Mouse (Mus musculus) embryo, embryonic 11 days (tissue): ENCODE data around the gene Fbxl14.
A peak's percentile ranks its signal among the peaks of the same experiment; 100 is the strongest.
"Not testable (repeated sequence)": the region's sequence is repeated elsewhere in the genome, so short reads cannot be mapped to it uniquely, and the experiment has no call there.

Experiments
- DNase-seq: peaks from one replicate; pipeline ENCODE4 v3.0.0-alpha.2; 2015

The Fbxl14 gene

DNA sequence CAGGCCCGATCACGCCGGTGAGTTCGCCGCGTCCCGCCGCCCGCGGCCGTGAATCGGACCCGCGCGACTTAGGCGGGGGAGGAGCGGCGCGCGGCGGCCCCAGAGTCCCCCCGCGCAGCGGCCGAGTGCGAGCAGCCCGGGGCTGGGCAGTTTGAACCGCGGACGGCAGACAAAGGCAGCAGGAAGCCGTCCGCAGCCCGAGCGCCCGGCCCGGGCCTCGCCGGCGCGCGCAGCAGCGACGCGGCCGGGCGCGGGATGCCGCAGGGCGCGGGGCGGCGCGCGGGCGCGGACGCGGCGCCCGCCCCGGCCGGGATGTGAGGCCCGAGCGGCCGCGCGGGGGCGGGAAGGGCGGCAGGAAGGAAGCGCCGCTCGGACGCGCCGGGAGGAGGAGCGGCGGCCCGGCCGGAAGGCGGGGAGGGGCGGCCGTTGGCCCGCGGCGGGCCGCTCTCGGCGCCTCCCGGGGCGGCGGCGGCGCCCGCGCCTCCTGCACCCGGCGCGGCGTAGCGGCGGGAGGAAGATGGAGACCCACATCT, at the start of gene Fbxl14:
TSS of gene Fbxl14 (plus strand) at position 326 of the 533 bp plus-strand sequence.
- peak; percentile 88 for DNase-seq

DNA sequence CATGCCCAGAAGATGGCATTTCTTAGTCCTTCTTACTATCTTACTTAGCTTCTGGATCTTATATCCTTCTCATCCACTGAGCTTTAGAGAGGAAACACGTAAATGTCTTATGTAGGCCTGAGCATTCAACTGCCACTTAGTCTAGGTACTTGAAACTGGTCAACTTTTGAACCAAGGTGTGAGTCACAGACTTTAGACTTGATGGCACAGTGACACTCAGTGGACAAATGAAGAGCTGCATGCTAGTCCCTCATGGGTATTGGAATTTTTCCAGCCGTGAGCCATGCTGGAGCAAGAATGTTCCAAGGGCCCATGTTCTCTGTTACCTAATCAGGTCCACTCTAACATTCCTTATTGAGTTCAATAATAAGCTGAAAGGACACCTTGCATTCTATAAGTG, 49.0 kb upstream of the Fbxl14 start:
- DNase-seq, result peak; percentile 58

DNA sequence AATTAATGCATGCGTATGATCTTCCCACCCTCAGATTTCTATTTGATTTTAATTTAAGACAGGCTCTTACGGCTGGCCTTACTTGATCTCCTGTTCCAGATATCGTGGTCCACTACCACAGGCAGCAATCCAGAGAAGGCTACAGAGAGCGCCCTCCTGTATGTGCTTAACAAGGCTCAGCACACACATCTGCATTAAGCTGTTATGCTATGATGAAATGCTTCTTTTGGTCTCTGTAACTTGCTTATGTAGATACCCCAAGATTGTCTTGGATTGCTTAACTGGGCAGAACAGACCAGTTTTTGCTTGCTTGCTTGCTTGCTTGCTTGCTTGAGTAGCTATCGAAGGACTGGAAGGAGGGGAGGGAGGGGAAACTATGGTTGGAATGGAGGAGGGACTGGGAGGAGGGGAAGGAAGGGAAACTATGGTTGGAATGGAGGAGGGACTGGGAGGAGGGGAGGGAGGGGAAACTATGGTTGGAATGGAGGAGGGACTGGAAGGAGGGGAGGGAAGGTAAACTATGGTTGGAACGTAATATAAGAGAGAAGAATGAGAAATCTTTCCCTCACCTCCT, 47.6 kb upstream of the Fbxl14 start:
- DNase-seq, result no peak

DNA sequence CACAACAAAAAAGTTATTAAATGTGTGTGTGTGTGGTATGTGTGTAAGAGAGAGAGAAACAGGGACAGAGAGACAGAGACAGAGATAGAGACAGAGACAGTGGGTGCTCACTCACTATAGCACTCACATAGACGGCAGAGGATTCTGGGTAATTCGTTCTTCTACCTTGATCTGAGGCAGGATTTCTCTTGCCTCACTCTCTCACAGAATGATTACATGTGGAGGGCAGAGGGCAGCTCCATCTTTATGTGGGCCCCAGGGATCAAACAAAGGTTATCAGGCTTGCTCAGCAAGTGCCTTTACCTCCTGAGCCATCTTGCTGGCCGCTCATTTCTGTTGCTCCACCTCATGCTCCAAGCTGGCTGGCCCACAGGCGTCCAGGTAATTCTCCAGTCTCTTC, 45.1 kb upstream of the Fbxl14 start:
- no peak for DNase-seq

DNA sequence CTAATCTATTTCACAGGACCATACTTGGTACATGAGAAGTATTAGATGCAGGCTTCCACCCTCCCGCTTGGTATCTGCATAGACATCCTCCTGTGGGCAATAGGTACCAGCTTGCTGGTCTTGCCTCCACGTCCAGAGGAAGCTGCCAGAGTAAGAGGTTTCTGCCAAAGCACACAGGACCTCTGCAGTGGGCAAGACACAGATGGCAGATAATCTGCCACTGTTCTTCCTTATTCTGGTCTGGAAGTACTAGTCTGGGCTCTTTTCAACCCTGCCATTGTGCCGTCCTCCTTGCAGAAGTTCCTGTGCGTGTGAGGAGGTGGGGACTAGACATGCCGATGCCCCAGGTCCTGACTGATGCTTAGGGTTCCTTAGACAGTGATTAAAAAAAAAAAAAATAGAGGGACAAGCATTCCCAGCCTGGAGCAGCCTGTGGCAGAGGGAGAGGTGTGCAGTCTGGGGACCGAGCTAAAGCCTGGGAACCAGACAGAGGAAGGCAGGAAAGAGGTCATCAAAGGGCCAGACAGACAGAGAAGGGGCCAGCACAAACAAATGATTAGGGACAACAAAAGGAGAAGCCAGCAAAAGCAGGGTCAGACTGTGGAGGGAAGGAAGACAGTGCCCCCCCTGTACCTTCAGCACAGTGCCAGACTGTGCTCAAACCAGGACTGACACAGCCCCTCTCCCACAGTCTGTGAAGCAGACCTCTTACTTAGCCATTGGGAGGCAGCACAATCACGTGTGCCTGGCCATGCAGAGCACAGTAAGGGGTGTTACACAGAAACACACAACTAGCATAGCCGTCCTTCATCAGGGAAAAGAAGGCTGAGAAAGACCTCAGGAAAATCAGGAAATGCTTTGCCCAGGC, 41.3 kb upstream of the Fbxl14 start:
- DNase-seq, result peak; percentile 46

DNA sequence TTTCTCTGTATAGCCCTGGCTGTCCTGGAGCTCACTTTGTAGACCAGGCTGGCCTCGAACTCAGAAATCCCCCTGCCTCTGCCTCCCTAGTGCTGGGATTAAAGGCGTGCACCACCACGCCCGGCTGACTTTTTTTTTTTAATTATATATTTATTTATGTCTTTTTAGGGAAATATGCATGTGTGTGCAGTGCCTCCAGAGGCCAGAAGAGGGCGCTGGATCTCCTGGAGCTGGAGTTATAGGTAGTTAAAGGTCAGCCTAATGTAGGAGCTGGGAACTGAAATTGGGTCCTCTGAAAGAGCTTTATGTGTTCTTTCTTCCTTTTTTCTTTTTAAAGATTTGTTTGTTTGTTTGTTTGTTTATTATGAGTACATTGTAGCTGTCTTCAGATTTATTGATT, 36.7 kb upstream of the Fbxl14 start:
- DNase-seq, result not testable (repeated sequence)

DNA sequence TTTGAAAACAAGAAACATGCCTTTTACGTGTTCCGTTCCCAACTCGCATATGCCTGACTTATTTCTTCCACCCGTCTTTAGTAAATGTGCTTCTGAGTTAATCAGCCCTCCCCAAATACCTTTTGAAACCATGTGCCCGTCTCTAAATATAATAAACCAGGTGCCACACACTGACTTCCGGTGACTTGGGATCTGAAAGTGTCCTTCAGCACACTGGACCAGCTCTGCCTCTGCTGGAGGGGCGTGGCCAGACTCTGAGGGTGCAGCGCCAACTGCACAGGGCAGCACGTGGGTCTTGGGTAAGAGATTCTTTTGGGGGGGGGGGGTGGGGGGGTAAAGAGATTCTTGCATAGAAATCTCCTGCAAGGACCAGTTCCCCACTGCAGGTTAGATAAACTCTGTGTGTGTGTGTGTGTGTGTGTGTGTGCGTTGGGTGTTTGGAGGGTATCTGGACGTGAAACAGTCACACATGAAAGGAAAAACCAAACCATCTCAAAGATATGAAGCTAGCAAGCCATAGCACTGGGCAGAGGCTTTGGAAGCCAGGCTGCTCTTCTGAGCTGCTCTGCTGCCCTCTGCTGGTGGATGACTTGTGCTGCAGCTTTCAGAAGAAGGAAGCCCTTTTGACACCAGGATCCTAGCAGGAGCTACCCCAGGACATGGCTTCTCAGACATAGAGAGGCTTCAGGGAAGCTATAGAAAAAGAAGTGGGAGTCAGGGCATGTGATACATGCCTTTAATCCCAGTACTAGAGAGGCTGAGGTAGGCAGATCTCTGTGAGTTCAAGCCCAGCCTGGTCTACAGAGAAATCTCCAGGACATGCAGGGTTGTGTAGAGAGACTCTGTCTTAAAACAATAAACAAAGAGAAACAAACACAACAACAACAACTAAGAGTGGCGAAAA, 35.5 kb upstream of the Fbxl14 start:
- DNase-seq, result peak; percentile 93

DNA sequence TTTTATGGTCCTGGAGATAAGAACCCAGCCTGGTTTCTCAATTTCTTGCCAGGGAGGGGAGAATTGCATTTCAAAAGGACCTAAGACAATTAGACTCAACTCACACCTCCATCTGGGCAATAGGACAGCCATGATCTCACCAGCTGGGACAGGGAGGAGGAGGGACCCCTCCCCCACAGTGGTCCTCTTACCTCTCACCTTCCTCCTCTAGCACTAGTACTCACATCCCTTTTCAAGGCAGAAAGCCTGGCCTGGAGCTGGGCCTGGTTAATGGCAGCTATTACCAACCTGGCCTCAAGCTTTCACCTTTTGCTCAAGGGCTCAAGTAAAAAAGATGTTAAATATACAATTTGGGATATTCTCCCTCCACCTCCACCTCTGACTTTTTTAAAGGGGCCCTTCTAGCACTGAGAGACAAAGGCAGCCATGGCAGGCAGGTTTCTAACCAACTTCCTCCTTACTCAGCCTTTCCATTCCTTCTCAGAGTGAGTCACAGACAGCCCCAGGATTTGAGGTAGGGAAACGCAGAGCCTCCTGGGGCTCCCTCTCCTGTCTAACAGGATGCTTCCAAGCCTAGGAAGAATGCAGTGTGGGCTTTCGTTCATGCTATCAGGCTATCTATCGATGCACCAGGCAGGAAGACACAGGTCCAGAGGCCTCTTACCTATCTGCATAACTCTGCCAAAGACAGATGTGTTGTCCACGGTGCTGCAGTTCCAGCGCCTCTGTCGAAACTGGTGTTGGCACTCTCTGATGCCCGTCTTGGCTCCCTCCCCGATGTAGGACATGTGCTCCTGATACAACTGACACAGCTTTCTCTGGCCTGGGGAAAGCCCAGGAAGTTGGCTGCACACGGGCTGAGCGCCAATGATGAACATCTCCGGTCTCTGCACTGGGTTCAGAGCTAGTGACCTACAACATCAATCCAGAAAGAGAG, 33.5 kb upstream of the Fbxl14 start:
- no peak for DNase-seq

DNA sequence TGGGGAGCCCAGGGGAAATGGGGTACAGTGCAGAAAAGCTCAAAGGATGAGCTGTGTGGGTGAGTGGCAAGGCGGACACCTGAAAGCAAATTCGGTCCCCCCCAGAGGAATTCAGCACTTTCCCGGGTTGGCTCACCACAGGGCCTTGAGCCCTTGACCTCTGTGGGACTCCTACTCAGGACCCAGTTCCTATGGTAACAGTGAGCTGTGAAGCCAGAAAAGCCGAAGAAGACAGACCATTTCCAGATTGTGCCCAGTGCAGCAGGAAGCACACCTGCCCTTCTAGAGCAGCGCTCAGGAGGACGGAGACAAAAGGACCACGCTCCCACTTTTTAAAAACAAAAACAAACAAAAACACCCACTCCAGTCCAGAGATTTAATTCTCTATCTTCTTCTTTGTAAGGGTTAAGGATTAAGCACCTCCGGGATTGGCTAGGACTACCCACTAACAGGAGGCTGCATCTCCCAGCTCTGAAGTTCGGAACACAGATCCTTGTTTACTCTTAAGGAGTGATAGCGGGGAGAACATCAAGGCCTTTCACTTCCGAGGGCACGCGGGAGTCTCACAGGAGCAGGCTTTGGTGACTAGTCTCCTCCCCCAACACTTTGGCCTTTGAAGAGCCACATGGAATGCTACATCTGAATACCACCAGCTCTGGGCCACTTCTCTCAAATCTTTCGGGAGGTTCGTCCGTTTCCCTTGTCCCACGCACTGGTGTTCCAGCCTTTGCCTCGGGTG, 31.0 kb upstream of the Fbxl14 start:
- DNase-seq, result peak; percentile 66

DNA sequence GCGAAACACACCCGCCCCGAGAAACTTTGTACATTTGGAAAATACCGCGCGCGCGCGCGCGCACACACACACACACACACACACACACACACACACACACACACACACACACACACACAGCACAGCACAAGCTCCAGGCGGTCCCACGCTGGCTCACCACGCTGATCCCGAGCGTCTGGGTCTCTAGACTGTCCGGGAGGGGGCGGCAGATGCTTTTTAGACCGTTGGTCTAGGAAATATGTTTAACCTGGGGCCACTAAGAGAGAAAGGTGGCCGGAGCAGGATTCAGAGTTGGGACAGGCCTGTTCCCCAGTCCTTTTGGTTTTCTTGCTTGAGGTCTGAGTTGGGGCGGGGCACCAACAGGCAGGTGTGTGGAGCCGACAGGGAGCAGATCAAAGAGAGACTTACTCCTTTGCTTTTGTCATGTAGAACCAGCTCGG, 30.4 kb upstream of the Fbxl14 start:
- DNase-seq, result peak; percentile 88

DNA sequence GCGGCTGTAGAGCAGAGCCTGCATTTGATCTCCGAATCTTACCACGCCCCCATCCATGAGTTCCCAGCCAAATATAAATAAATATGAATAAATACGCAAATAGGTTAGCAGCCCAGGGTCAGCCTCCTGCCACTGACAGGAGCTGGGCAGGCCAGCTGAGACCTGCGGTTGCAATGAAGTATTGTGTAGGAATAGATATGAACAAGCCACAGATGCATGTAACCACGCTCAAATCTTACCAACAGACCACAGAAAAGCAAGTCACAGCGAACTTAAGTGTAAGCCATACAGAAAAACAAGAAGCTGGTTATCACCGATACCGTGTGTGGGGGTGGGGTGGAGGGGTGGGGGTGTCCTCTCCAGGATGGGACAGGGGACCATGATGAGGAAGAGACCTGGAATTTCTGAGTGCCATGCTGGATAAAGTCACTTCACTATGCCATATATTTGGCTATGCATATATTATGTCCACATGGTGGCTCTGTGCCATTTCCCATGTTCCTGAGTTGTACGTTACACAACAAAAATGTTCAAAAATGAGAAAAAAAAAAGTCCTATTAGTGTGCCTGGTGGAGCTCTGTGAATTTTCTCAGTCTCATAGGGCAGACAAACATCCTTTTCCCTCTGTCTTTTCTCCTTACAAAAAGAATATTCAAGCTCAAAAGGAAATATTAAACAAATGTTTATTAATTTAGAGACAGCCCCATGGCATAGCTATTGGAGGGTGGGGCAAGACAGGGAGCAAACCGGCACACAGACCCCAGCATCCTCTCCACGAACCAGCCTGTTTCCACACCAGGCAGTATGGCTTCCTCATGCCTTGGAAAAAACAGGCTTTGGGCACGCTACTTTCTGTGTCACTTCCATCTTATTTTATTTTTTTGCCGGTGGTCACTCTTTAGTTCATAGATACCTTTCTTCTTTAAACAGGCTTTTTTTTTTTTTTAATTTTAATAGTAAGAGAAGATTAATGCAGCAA, 28.2 kb upstream of the Fbxl14 start:
- DNase-seq, result no peak

DNA sequence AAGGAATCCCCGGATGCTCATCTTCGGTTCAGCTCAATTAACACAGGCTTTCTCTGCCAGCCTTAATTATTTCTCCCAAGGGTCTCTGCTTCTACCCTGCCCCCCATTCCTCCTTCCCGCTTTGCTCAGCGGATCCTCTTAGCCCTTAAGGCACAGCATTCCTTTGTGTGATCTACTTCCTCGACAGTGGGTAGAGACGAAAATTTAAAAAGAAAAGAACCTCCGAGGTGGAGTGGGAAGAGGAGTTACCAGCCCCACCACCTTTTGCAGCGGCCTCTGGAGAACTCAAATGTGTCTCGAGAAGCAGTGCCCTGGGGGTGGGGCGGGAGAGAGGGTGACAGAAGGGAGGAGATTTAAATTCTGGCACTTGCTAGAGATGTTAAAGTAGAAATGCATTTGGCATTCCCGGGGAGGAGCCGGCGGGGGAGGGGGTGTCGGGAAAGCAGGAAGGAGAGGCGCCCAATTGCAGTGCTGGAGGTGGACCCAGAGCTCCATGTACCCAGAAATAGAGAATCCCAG, 27.4 kb upstream of the Fbxl14 start:
- DNase-seq, result peak; percentile 78

DNA sequence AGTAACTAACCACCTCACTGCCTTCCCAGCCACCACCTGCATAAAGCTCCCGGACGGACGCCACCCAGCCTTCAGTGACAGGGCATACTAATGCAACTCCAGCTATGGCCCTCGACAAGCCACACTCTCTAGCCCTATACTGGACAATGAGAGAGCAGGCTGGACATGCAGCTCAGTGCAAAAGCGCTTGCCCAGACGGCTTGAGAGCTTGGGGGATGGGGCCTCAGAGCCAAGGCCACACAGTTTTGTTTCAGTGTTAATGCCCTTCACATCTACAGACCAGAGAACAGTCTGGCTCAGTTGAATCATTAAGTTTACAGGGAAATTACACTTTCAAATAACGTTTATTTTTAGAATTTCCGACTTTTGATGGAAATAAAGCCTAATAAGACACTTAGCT, 21.3 kb upstream of the Fbxl14 start:
- DNase-seq, result no peak

DNA sequence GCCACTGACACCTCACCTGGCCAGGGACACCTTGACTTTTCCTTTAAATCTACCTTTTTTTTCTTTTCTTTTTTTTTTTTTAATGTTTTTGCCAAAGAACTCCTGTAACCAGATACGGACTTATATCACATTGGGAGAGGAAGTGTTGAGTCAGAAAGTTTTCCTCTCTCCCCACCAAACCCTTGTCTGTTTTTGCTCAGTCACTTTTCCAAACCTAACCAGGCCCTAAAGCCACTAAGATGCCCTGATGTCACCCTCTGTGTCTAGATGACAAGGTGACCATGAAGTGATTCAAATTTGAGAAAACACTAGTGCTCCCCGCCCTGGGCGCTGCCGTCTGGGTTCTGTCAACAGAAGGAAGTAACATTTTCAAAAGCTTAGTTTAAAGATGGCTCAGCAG, 20.4 kb upstream of the Fbxl14 start:
- DNase-seq, result no peak

DNA sequence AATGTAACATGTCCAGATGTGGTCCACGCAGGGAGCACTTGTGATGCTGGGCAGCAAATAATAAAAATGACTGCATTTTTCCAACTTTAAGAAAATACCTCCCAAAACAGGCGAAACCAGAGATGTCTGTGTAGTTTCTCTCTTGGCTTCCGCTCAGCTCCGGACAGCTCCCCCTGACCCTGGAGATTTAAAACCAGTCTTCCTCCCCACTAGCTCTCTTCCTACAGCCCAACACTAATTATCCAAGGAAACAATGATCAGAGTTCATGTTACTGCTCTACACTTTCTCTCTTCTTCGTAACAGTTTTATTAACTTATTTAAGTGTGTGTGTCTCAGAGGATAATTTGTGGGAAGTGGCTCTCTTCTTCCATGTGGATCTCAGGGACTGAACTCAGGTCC, 19.1 kb upstream of the Fbxl14 start:
- DNase-seq, result no peak

DNA sequence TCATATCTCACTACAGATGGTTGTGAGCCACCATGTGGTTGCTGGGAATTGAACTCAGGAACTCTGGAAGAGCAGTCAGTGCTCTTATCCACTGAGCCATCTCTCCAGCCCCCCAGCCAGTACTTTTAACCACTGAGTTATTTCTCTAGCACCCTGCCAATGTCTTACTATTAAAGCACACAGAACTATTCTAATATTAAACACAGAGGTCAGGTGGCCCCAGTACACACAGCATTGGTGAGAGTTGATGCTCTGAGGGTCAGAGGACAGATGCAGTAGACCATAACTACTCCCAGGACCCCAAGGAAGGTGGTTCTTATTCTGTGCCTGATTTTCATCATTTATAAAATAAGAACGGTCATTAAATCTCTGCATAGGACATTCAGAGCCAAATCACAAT, 13.3 kb upstream of the Fbxl14 start:
- DNase-seq, result no peak

DNA sequence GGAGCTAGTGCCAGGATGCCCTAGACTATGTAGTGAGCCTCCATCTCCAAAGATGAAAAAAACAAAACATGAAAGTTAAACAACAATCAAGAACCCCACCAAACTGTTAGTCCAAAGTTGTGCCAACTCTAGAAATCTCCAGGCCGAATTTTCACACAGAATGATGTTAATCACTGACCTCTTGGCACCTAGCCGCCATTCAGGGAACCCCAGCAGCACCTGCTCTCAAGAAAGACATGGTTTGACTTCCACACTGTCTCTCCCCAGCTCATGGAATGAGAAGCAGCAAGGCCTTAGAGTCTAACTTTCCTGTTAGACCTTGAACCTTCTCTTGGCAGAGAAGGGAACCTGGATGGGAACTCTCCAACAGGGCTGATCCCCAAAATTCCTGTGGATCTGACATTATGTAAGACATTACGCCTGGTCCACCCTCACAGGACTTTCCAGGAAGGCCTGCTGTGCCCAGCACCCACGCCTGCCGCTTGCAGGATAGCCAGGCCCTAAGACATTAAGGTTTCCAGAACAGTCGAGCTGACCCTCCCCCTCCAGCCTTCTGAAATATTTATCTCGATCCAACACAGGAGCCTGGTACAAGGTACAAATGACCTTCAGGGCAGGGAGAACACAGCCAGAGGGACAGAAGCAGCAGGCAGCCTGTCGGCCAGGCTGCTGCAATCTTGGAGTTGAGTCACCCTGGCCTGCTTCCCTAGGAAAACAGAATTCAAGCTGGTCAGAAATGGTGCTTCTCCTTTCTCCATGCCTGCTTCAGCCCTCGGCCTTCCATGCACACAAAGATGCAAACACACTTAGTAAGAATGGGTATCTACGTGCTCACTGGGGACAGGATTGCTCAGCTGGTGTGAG, 12.3 kb upstream of the Fbxl14 start:
- DNase-seq, result no peak

DNA sequence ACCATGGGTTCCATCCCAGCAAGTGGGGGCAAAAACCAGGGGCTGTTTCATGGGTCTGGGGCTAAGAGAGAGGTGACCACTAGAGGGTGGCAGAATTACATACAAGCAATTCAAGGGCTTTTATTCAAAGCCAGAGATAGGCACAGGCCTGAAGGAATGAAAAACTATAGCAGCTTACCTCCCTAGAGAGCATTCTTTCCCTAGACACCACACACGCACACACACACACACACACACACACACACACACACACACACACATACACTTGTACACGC, 11.7 kb upstream of the Fbxl14 start:
- no peak for DNase-seq

DNA sequence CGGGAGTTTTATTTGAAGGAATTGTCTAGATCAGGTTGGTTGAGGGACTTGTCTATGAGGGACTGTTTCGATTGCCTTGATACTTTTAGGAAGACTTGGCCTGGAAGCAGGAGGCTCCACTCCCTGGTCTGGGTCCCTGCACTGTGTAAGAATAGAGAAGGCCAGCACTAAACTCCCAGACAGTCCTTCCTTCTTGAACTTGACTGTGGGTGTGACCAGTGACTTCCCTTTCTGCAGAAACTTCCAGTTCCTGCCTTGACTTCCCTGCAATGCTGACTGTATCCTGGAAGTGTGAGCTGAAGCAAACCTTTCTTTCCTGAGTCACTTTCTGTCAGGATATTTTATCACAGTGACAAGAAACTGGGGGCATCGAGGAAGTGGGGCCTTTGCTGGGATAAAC, 8.7 kb upstream of the Fbxl14 start:
- no peak for DNase-seq
